Mouse (Mus musculus) olfactory bulb, adult 2 months (tissue): ENCODE measurements at regions not wholly inside any gene's neighbourhood (a gene's known extent, or its start where the extent isn't known, plus 50 kb on each side); places are given as distances from the start of the nearest gene placed in this dataset.

ENCODE experiments used
- H3K27ac ChIP-seq: fragments of 200-500 bp; 2 replicates; pipeline ENCODE4 v1.5.1; 2012; ENCODE audit warnings: low read depth, low read length; ENCODE audit not compliant: insufficient read depth
- H3K4me1 ChIP-seq: fragments of 200-500 bp; 2 replicates; pipeline ENCODE4 v1.6.1; 2012; ENCODE audit warnings: low read length; ENCODE audit not compliant: control insufficient read depth, insufficient read depth
- H3K4me3 ChIP-seq: fragments of 200-500 bp; 2 replicates; pipeline ENCODE4 v1.5.1; 2012; ENCODE audit warnings: mild to moderate bottlenecking, low read depth, low read length, moderate library complexity; ENCODE audit not compliant: insufficient read depth
- CTCF ChIP-seq: fragments of 200-500 bp; IDR thresholded peaks from 2 replicates; pipeline ENCODE4 v1.5.1; 2012; ENCODE audit warnings: low read depth, mild to moderate bottlenecking, low read length, moderate library complexity; ENCODE audit not compliant: insufficient read depth
- POLR2A ChIP-seq: fragments of 200-500 bp; IDR thresholded peaks from 2 replicates; pipeline ENCODE4 v1.6.1; 2012; ENCODE audit warnings: mild to moderate bottlenecking, low read depth, low read length, moderate library complexity; ENCODE audit not compliant: insufficient read depth
- WGBS: fragments of 180-500 bp; shearing (Covaris S2); methylation state at CpG from one replicate; pipeline ENCODE4 v1.1.7; 2018; 5-methylcytosine and 5-hydroxymethylcytosine counted together

- H3K27ac ChIP-seq = no peak overlapping the region
- no peak for TF ChIP-seq POLR2A
- TF ChIP-seq CTCF = no peak
- WGBS = 84% methylated on average over 3 of the region's 3 CpGs
- peaks cover 4% of the 10 kb centered on the region; the same call in 1 of the 2 replicates for H3K4me1 ChIP-seq
- H3K4me3 ChIP-seq = no peak overlapping the region
These were observed 200.7 kb upstream of the Pabpc6 start for GRCm38 (mm10) chr17:9870237-9870636.

DNA sequence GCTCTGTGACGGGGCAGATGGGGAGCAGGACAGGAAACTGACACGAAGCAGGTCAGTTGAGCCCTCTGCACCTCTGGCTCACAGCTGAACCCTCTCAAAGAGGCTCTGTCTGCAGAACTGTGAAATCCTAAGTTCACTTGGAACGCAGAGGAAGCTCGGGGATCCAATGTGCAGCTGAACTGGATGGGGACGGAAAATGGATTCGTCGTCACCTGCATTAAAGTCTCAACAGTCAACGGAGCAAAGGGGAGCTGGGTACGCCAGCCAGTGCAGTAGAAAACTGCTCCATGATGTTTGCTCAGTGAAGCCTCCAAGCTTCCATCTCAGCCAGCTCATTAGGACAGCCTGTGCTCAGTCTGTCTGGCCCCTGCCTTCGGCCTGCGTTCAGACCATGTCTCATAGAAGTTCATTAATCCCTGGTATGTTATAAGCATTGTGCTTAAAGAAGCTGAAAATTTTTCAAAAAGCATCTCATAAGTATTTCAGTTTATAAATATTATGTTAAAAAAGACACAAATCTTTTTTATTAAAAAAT, 199.3 kb upstream of the Pabpc6 start:
- no peak overlapping the region for H3K4me3 ChIP-seq
- TF ChIP-seq CTCF (no peak), POLR2A (no peak)
- H3K4me1 ChIP-seq = peaks cover 4% of the 10 kb centered on the region
- WGBS = 86% methylated on average over 11 of the region's 11 CpGs
- no peak overlapping the region for H3K27ac ChIP-seq

- 81% methylated on average over 10 of the region's 10 CpGs for WGBS
- no peak overlapping the region for H3K4me3 ChIP-seq
- no peak overlapping the region for H3K27ac ChIP-seq
- peaks cover 6% of the 10 kb centered on the region for H3K4me1 ChIP-seq
- TF ChIP-seq CTCF (no peak), POLR2A (no peak)
These were observed 194.7 kb upstream of the Pabpc6 start for GRCm38 (mm10) chr17:9864254-9864653.

- 32% methylated on average over 15 of the region's 15 CpGs for WGBS
- H3K4me3 ChIP-seq = no peak overlapping the region
- peaks cover 2% of the 10 kb centered on the region; the same call in 1 of the 2 replicates for H3K4me1 ChIP-seq
- TF ChIP-seq CTCF = no peak
- no peak for TF ChIP-seq POLR2A
- peak overlapping the region; percentile 77; the same call in 1 of the 2 replicates for H3K27ac ChIP-seq
These were observed 192.7 kb upstream of the Pabpc6 start for GRCm38 (mm10) chr17:9861923-9862854.

DNA sequence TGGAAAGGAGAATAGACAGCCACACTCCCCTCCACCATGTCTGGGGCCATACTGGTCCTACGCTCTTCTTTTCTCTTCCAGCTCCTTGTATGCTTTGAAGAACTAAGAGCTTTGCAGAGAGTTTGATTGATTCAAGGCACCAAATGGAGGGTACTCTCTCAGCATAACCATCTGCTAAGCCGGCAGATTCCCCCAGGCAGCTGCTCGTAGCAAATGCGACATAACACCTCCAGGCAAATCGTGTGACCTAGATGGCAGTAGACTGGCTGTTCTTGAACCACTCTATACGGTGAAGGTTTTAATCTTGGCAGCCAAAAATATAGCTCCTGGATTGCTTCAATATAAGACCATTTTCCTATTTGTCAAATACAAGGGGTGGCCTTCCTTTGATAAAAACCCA, 191.8 kb upstream of the Pabpc6 start:
- peak overlapping the region; percentile 83 for H3K27ac ChIP-seq
- TF ChIP-seq POLR2A (no peak), CTCF (no peak)

DNA sequence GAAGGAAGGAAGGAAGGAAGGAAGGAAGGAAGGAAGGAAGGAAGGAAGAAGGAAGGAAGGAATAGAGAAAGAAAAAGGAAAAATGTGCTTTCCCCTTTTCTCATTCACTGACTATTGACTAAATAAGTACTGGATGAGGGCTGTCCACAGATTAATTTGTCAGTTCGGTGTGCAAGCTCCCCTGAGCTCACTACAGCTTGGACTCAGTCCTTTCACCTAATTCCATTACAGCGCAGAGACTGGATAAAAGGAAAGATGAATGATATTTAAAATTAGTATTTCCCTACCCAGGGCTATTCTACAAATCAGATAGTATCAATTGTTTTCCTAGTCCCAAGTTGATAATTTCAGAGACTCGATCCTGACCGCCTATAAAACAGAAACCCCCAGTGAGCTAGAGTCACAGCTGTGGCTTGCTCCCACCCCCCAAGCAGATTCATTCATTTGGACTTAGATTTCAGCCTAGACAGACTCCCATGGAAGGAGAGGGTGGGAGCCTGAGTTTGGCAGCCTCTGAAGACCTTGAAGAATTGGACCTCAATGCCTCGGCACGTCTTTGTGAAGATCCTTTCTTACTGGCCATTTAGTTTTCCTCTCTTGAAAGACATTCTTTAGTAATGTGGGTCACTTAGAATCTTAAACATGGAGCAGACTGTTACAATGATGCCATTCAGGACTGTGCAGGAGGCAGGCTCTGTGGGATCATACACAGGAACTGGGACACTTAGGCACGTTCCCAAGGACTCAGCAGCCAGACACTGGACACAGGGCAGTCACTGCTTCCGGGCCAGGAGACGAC, 179.2 kb upstream of the Pabpc6 start:
- TF ChIP-seq CTCF (no peak), POLR2A (no peak)
- H3K4me3 ChIP-seq = no peak overlapping the region
- 46% methylated on average over 9 of the region's 9 CpGs for WGBS
- no peak overlapping the region for H3K27ac ChIP-seq
- H3K4me1 ChIP-seq = no peaks in the 10 kb centered on the region; the same call in 1 of the 2 replicates

More for the DNA sequence above, 191.8 kb upstream of the Pabpc6 start:
- H3K4me3 ChIP-seq = no peak overlapping the region
- WGBS = 77% methylated on average over 6 of the region's 6 CpGs
- H3K4me1 ChIP-seq = peaks cover 2% of the 10 kb centered on the region; the same call in 1 of the 2 replicates

DNA sequence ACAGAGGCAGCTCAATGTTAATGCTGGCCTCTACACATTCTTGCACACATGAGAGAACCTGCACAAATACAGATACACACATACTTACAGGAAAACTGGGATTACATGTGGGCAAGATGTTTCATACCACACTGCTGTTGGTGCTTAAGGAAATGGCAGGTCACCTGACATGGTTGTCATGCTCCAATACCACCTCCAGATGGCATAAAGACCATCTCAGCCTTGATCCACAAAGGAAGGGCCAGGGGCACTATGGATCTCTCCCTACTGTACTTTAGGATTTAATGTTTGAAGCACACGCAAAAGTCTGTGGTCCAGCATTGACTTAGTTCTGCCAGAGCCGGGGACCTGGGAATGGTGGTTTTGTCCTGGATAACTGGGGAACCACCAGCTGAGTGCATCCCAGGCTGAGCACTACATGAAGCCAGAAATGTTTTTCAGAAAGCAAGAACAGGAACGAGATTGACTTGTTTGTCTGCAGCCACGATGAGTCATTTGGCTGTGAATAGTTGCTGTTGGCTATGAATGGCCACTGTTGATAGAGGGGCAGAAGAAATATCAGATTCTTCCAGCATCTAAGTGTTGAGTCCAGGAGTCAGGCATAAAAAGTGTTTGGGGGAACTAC, 176.0 kb upstream of the Pabpc6 start:
- WGBS = 45% methylated on average over 4 of the region's 4 CpGs
- H3K4me1 ChIP-seq = no peaks in the 10 kb centered on the region; the same call in 1 of the 2 replicates
- peak overlapping the region; percentile 25; the same call in 1 of the 2 replicates for H3K27ac ChIP-seq
- no peak for TF ChIP-seq CTCF
- no peak overlapping the region for H3K4me3 ChIP-seq

DNA sequence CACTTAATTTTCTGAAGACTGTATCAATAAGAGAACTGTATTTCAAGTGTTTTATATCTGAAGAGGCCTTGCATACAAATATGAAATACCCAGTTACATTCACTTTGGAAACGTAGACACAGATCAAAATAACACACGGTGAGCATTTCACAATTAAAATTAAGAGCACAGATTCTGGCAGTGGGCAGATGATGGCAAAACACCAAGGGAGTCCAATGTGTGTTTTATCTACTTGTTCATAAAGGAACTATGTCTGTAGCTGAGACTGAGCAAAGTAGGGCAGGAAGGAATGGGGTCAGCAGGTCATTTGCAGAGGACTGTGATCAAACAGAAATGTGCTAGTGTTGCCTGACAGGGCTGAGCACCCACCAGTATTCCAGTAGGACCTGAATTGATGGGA, 171.6 kb upstream of the Pabpc6 start:
- no peak for TF ChIP-seq POLR2A
- TF ChIP-seq CTCF = no peak
- 66% methylated on average over 2 of the region's 2 CpGs for WGBS
- Histone ChIP-seq H3K27ac (no peak overlapping the region), H3K4me3 (no peak overlapping the region), H3K4me1 (no peaks in the 10 kb centered on the region; the same call in 1 of the 2 replicates)
